Mouse (Mus musculus) forebrain, embryonic 12.5 days (tissue): ENCODE results near the gene Irgc1. TPM values are rescaled to one million over a fixed set of nuclear protein-coding genes. Genes with fewer than 3 reads are reported as not detected.
A peak's percentile ranks its signal among the peaks of the same experiment; 100 is the strongest.

Source experiments
- ATAC-seq: fragments of 200-750 bp; cut with Nextera tagmentation; 2 replicates; pipeline ENCODE4 v1.8.0; 2017; ENCODE audit warnings: moderate TSS enrichment; ENCODE audit not compliant: low FRiP score
- H3K27ac ChIP-seq: fragments of 300-500 bp; sonication (generic); 2 replicates; pipeline ENCODE4 v1.5.1; 2016; ENCODE audit warnings: mild to moderate bottlenecking
- H3K27me3 ChIP-seq: fragments of 300-500 bp; sonication (generic); 2 replicates; pipeline ENCODE4 v1.6.1; 2016; ENCODE audit warnings: mild to moderate bottlenecking
- H3K36me3 ChIP-seq: fragments of 300-500 bp; sonication (generic); replicated peaks from 2 replicates; pipeline ENCODE4 v1.6.1; 2016; ENCODE audit warnings: mild to moderate bottlenecking
- H3K4me1 ChIP-seq: fragments of 300-500 bp; sonication (generic); 2 replicates; pipeline ENCODE4 v1.6.1; 2016
- H3K4me2 ChIP-seq: fragments of 300-500 bp; sonication (generic); 2 replicates; pipeline ENCODE4 v1.6.1; 2016; ENCODE audit warnings: mild to moderate bottlenecking, moderate library complexity
- H3K4me3 ChIP-seq: fragments of 300-500 bp; sonication (generic); replicated peaks from 2 replicates; pipeline ENCODE4 v1.5.1; 2016; ENCODE audit warnings: mild to moderate bottlenecking
- H3K9ac ChIP-seq: fragments of 300-500 bp; sonication (generic); 2 replicates; pipeline ENCODE4 v1.6.1; 2016; ENCODE audit warnings: mild to moderate bottlenecking
- H3K9me3 ChIP-seq: fragments of 300-500 bp; sonication (generic); 2 replicates; pipeline ENCODE4 v1.6.1; 2016
- WGBS: fragments of 180-500 bp; shearing (Covaris S2); methylation state at CpG from one replicate; pipeline ENCODE4 v1.1.7; 2016; 5-methylcytosine and 5-hydroxymethylcytosine counted together
- polyA plus RNA-seq: library from polyadenylated mRNA; unstranded; fragments of >200 nt; fragmentation: Nextera tagmentation; extraction: Ambion mirVana; gene quantifications from 2 replicates; pipeline ENCODE4 v1.2.1, GENCODE M21; 2016

Gene Irgc1
- polyA plus RNA-seq, 1 experiment from 2014 or later = not detected

DNA sequence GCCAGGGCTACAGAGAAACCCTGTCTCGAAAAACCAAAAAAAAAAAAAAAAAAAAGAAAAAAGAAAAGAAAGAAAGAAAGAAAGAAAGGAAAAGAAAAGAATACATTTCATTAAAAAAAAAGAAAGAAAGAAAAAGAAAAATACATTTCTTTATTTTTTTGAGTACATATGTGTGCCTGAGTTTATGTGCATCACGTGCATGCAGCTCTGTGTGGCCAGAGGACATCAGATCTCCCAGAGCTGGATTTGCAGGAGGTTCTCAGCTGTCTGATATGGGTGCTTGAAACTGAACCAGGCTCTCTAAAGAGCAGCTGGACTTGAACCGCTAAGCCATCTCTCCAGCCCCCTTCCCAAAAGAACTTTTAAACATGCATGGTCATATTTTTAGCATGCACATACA, 58.0 kb downstream of the Irgc1 start:
- Histone ChIP-seq H3K36me3 (no peaks in the 10 kb centered on the region), H3K4me3 (no peak overlapping the region), H3K4me2 (no peak overlapping the region), H3K27me3 (no peaks in the 10 kb centered on the region), H3K9ac (no peak overlapping the region), H3K4me1 (0 out of 2 replicates have a peak, but pooled peaks cover under 1% of the 10 kb centered on the region), H3K27ac (no peak overlapping the region), H3K9me3 (no peaks in the 10 kb centered on the region)
- no peak for ATAC-seq
- WGBS = 88% methylated on average over 3 of the region's 3 CpGs

DNA sequence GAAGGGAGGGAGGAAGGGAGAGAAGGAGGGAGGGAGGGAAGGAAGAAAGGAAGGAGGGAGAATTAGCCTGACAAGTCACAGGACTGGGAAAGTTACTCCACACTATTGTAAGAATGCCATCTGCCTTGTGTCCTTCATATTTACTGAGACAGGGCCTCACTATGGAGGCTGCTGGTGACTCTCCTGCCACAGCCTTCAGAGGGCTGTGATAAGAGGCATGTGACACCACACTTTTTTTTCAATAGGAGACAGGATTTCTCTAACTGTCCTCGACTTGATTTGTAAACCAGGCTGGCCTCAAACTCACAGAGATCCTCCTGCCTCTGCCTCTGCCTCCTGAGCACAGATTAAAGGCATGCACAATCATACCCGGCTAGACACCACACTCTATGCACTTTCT, 60.4 kb downstream of the Irgc1 start:
- 76% methylated on average over 2 of the region's 2 CpGs for WGBS
- H3K27me3 ChIP-seq = no peaks in the 10 kb centered on the region
- ATAC-seq = no peak
- no peak overlapping the region for H3K4me3 ChIP-seq
- H3K4me1 ChIP-seq = no peaks in the 10 kb centered on the region
- no peak overlapping the region for H3K27ac ChIP-seq
- H3K9me3 ChIP-seq = no peaks in the 10 kb centered on the region
- no peak overlapping the region for H3K9ac ChIP-seq
- H3K4me2 ChIP-seq = no peak overlapping the region
- no peaks in the 10 kb centered on the region for H3K36me3 ChIP-seq

DNA sequence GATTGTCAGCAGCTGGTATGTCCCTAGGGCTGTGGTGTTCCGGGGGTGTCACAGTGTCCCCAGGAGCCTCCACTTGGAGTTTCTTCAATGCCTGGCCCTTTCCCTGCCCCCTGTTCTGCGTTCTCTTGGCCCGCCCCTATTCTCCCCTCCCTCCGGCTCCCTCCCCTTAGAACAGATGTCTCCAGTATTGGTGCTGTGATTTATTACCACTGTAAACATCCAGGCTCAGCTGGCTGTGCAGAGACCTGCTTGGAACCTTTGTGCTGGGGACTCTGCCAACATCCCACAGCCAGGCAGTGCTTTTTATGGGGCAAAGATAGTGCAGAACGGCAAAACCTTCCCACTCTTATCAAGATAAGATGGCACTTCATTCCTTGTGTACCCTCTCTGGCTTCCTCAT, 61.0 kb downstream of the Irgc1 start:
- H3K4me1 ChIP-seq = no peaks in the 10 kb centered on the region
- no peaks in the 10 kb centered on the region for H3K27me3 ChIP-seq
- no peak for ATAC-seq
- no peak overlapping the region for H3K9ac ChIP-seq
- H3K9me3 ChIP-seq = no peaks in the 10 kb centered on the region
- no peaks in the 10 kb centered on the region for H3K36me3 ChIP-seq
- H3K27ac ChIP-seq = no peak overlapping the region
- no peak overlapping the region for H3K4me2 ChIP-seq
- 56% methylated on average over 5 of the region's 5 CpGs for WGBS
- no peak overlapping the region for H3K4me3 ChIP-seq

DNA sequence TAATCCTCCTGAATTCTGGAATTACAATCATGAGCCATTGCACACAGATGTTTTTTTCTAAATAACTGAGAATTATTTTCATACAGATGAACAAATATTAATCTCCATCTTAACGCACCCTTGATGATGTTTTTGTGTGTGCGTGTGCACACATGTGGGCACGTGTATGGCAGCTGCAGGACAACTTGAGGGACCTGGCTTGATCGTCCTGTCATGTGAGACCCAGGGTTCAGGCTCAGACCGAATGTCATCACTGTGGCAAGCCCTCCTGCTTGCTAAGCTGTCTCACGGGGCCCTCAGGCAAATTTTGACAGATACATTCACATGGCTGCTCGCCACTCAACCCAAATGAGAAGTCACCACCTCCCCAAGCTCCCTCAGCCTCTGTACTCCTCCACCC, 61.6 kb downstream of the Irgc1 start:
- H3K27ac ChIP-seq = no peak overlapping the region
- no peaks in the 10 kb centered on the region for H3K4me1 ChIP-seq
- H3K27me3 ChIP-seq = no peaks in the 10 kb centered on the region
- no peaks in the 10 kb centered on the region for H3K36me3 ChIP-seq
- H3K4me3 ChIP-seq = no peak overlapping the region
- no peaks in the 10 kb centered on the region for H3K9me3 ChIP-seq
- no peak overlapping the region for H3K9ac ChIP-seq
- no peak for ATAC-seq
- no peak overlapping the region for H3K4me2 ChIP-seq
- WGBS = 72% methylated on average over 7 of the region's 7 CpGs

DNA sequence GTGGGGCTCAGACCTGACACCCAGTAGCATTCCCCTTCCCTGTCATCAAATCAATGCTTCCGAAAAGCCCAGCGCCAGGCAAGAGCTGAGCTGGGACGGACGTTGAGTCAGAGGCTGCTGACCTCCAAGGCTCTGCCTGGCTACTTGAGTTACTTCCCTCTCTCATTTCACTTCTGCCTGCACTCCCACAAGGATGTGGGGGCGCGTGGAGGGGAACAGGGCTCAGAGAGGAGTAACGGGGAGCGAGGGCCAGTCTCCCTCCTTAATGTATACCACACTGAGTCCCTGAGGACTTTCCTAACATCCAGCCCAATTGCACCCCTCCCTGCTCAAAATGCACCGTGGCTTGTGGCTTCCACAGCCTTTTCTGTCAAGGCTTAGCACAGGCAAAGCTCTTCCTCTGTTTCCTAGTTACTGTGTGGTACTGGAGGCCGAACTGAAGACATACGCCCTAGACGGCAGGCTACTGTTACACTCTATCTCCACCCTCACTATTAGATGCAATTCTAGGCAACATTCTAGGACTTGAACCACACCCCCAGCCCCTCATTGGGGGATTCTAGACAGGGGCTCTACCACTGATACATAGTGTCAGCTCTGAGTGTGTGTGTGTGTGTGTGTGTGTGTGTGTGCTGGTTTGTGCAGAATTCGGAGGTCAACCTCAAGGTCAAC, 62.4 kb downstream of the Irgc1 start:
- WGBS = 71% methylated on average over 13 of the region's 13 CpGs
- no peak overlapping the region for H3K27ac ChIP-seq

DNA sequence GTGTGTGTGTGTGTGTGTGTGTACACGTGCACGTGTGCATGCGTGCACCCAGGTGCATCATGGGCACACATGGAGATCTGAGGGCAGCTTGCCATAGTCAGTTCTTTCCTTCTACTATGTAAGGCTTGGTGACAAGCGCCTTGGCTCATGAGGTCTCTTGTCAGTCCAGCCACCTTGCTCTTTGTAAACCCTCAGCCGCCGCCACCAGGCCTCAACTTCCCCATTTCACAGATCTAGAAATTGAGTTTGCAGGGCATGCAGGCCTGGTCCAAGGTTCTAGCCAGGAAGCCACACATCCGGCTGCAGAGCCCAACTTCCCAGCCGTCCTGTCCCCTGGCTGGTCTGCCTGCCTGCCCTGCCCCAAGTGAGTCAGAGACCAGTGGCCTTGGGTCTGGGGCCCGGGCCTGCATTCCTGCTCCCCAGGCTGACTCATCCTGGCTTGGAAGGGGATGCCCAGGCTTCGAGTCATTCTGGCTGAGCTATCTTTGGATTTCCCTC, 65.0 kb downstream of the Irgc1 start:
- Histone ChIP-seq H3K27me3 (no peaks in the 10 kb centered on the region), H3K4me2 (no peak overlapping the region), H3K27ac (no peak overlapping the region), H3K36me3 (no peaks in the 10 kb centered on the region), H3K9me3 (no peaks in the 10 kb centered on the region), H3K4me1 (no peaks in the 10 kb centered on the region), H3K4me3 (no peak overlapping the region), H3K9ac (no peak overlapping the region)
- 87% methylated on average over 10 of the region's 10 CpGs for WGBS
- ATAC-seq = no peak

More for the DNA sequence above, 62.4 kb downstream of the Irgc1 start:
- no peaks in the 10 kb centered on the region for H3K9me3 ChIP-seq
- no peaks in the 10 kb centered on the region for H3K4me1 ChIP-seq
- H3K4me3 ChIP-seq = no peak overlapping the region
- no peaks in the 10 kb centered on the region for H3K36me3 ChIP-seq
- no peak for ATAC-seq
- no peaks in the 10 kb centered on the region for H3K27me3 ChIP-seq
- H3K4me2 ChIP-seq = no peak overlapping the region
- H3K9ac ChIP-seq = no peak overlapping the region

DNA sequence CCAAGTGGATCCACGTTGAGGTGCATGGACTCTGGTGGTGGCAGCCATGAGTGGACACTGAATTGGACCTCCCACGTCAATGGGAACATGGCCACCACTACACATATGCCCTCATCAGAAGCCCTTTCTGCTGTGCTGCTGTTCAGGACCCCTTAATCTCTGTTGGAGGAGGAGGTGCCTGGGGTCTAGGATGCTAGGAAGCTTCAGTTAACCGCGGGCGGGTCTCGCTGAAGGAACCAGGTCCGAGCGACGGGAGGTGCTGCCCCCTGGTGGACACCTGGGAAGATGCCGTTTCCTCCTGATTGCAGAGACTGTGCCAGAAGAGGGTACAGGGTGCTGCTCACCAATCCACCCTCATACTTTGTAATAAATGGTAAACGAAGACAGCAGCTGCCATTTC, 67.3 kb downstream of the Irgc1 start:
- H3K4me1 ChIP-seq = no peaks in the 10 kb centered on the region
- H3K9ac ChIP-seq = no peak overlapping the region
- H3K27me3 ChIP-seq = no peaks in the 10 kb centered on the region
- H3K4me2 ChIP-seq = peak overlapping the region; percentile 19; the same call in 1 of the 2 replicates
- ATAC-seq = 0 out of 2 replicates have a peak, but pooled peaks have one; percentile 44
- no peak overlapping the region for H3K27ac ChIP-seq
- 11% methylated on average over 11 of the region's 11 CpGs for WGBS
- no peak overlapping the region for H3K4me3 ChIP-seq
- H3K36me3 ChIP-seq = no peaks in the 10 kb centered on the region
- H3K9me3 ChIP-seq = no peaks in the 10 kb centered on the region

DNA sequence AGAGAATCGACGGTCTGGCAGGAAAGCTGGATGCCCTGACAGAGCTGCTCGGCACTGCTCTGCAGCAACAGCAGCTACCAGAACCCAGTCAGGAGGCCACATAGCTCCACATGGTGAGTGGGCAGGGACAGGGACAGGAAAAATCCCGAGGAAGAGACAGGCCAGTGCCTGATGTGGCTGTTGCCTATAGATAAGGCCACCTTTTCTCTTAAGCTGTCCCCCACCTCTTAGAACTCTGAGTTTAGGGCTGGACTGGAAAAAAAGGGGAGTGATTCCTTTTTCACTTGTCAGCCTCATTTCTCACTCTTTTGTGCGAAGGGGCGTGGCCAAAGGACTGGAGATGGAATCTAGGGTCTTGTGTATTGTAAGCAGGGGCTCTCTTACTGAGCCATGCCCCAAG, 68.0 kb downstream of the Irgc1 start:
- H3K27ac ChIP-seq = no peak overlapping the region
- no peaks in the 10 kb centered on the region for H3K9me3 ChIP-seq
- no peaks in the 10 kb centered on the region for H3K27me3 ChIP-seq
- H3K4me3 ChIP-seq = no peak overlapping the region
- ATAC-seq = no peak
- H3K4me2 ChIP-seq = no peak overlapping the region
- no peak overlapping the region for H3K9ac ChIP-seq
- WGBS = 69% methylated on average over 6 of the region's 6 CpGs
- no peaks in the 10 kb centered on the region for H3K4me1 ChIP-seq
- no peaks in the 10 kb centered on the region for H3K36me3 ChIP-seq

DNA sequence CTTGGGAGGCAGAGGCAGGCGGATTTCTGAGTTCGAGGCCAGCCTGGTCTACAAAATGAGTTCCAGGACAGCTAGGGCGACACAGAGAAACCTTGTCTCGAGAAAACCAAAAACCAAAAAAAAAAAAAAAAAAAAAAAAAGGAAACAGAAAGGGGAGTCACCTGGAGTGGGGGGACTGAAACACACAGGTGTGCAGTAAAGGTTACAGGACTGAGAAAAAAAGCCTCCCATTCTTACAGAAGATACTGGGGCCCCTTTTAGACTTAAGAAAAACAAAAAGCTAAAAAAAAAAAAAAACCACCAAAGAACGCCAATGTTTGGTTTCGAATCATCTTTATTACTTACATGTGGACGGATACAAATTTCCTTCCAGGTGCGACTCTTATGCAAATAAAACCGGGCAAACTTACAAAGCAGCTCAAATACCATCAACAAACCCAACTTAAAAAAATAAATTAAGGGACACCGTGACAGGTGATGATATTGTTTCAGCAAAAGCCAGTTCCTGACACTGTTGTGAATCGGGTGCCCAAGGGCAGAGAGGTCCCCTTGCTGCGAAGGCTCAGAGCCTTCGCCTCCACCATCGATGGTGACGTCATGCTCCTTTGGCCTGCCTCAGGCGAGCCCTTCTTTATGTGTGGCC, 69.2 kb downstream of the Irgc1 start:
- no peaks in the 10 kb centered on the region for H3K36me3 ChIP-seq
- H3K27me3 ChIP-seq = 0 out of 2 replicates have a peak, but pooled peaks cover 3% of the 10 kb centered on the region
- no peak overlapping the region for H3K4me3 ChIP-seq
- WGBS = 84% methylated on average over 16 of the region's 16 CpGs
- H3K9me3 ChIP-seq = no peaks in the 10 kb centered on the region
- no peak for ATAC-seq
- H3K4me1 ChIP-seq = no peaks in the 10 kb centered on the region
- H3K27ac ChIP-seq = no peak overlapping the region
- no peak overlapping the region for H3K9ac ChIP-seq
- no peak overlapping the region for H3K4me2 ChIP-seq

Other genes starting within 250 kb of the Irgc1 start
- gene Zfp111, start 240.9 kb downstream of the Irgc1 start, polyA plus RNA-seq = 10.7 and 11.9 TPM in 2 replicates
- gene Zfp109, start 214.7 kb downstream of the Irgc1 start, polyA plus RNA-seq = 5.3 TPM in 2 replicates
- 3.2 and 3.6 TPM in 2 replicates for gene Zfp108, start 197.5 kb downstream of the Irgc1 start, polyA plus RNA-seq
- 7.6 and 7.7 TPM in 2 replicates for gene Zfp93, start 181.9 kb downstream of the Irgc1 start, polyA plus RNA-seq
- gene Zfp61, start 151.1 kb downstream of the Irgc1 start, polyA plus RNA-seq = 44.5 and 44.8 TPM in 2 replicates
- 17.8 and 19.0 TPM in 2 replicates for gene Zfp94, start 135.6 kb downstream of the Irgc1 start, polyA plus RNA-seq
- not detected in 2 replicates for gene Tescl, start 118.4 kb downstream of the Irgc1 start, polyA plus RNA-seq
- not detected in 2 replicates for gene Lypd5, start 103.1 kb downstream of the Irgc1 start, polyA plus RNA-seq
- 1.1 and 1.4 TPM in 2 replicates for gene Kcnn4, start 82.0 kb downstream of the Irgc1 start, polyA plus RNA-seq
- 25.6 and 29.1 TPM in 2 replicates for gene Smg9, start 52.7 kb downstream of the Irgc1 start, polyA plus RNA-seq
- 1.0 and 1.2 TPM in 2 replicates for gene Plaur, start 10.2 kb upstream of the Irgc1 start, polyA plus RNA-seq
- 32.1 and 38.3 TPM in 2 replicates for gene Cadm4, start 29.7 kb upstream of the Irgc1 start, polyA plus RNA-seq
- 170 and 182 TPM in 2 replicates for gene Zfp428, start 54.7 kb upstream of the Irgc1 start, polyA plus RNA-seq
- gene AC161166.1, start 60.2 kb upstream of the Irgc1 start, polyA plus RNA-seq = 1.6 and 1.7 TPM in 2 replicates
- 24.7 and 25.2 TPM in 2 replicates for gene Irgq, start 78.4 kb upstream of the Irgc1 start, polyA plus RNA-seq
- gene Pinlyp, start 93.8 kb upstream of the Irgc1 start, polyA plus RNA-seq = not detected in 2 replicates
- 105 and 107 TPM in 2 replicates for gene Xrcc1, start 94.0 kb upstream of the Irgc1 start, polyA plus RNA-seq
- 15.3 and 15.7 TPM in 2 replicates for gene Ethe1, start 135.2 kb upstream of the Irgc1 start, polyA plus RNA-seq
- 3.1 and 3.5 TPM in 2 replicates for gene Zfp575, start 135.3 kb upstream of the Irgc1 start, polyA plus RNA-seq
- gene Phldb3, start 158.5 kb upstream of the Irgc1 start, polyA plus RNA-seq = not detected in 2 replicates
- gene Lypd3, start 184.3 kb upstream of the Irgc1 start, polyA plus RNA-seq = 0.42 and 0.56 TPM in 2 replicates
- not detected in 2 replicates for gene Tex101, start 224.4 kb upstream of the Irgc1 start, polyA plus RNA-seq